8 mouse cellular contexts compared by ENCODE assay signal in the genomic region with DNA sequence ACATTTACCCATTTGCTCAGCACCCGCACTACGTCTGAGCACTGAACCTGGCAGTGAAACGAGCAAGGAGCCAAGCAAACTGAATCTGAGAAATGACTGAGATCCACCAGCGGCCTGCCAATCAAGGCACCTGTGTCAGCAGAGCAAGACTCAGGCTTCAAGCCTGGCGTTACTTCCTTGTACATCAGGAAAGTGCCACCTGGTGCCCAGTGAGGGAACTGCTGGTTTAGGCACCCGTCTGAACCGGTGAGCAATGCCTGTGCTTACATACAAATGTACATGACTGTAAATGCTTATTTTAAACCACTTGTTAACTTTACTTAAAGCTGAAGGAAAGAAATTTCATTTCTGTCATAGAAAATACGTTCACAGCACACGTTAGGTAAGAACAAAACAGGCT. TPM values are rescaled to one million over a fixed set of nuclear protein-coding genes. Genes with fewer than 3 reads are reported as not detected.
A peak's percentile ranks its signal among the peaks of the same experiment; 100 is the strongest.
DNase-seq lines count a peak whose midpoint lies in the region; ATAC-seq and TF ChIP-seq lines count a peak whose summit lies in the region.

No protein-coding gene starts in this region.

- no peak for TF ChIP-seq POLR2A in CH12.LX (IDR thresholded peaks at IDR 0.05; ENCODE audit: low read depth, low read length)

- H3K9ac ChIP-seq in CH12.LX (ENCODE audit: insufficient read depth, low read depth): no peak overlapping the region
- H3K9ac ChIP-seq in lung, embryonic 14.5 days: no peak overlapping the region

- peaks cover 2 to 3% of the 10 kb centered on the region in 2 experiments for H3K36me3 ChIP-seq in CH12.LX (replicated peaks in 1 of 2; ENCODE audit: control insufficient read depth in 1 of 2, insufficient read depth in 1 of 2, low read length in 1 of 2)
- H3K36me3 ChIP-seq in lung, embryonic 14.5 days (ENCODE audit: insufficient read depth): no peaks in the 10 kb centered on the region

- dilution Hi-C loops in CH12.LX (cut with MboI; ENCODE audit: extremely low pct_ligation_motif_present, extremely low pct_unique_long_range_greater_than_20kb, low sequenced_read_pairs): no loop called here

- TF ChIP-seq EP300 in CH12.LX (IDR thresholded peaks at IDR 0.05; ENCODE audit: low read length): no peak

- peak; percentile 97 for DNase-seq in CH12.LX (ENCODE audit: extremely low read depth)
- DNase-seq in adrenal gland, adult 8-10 months: peak; percentile 75
- DNase-seq in embryo, embryonic 9.5 days (ENCODE audit: extremely low spot score): peak; percentile 79
- DNase-seq in heart, adult 8-10 months (ENCODE audit: low spot score): peak; percentile 60
- DNase-seq in kidney, postnatal 4 days: peak; percentile 95
- DNase-seq in lung, embryonic 14.5 days: peak; percentile 93
- DNase-seq in retina, postnatal 7 days (ENCODE audit: low read depth, low spot score): peak; percentile 64
- DNase-seq in thymus, postnatal 4 days: peak; percentile 98

- in situ Hi-C loops in CH12.LX (cut with MboI; ENCODE audit: low pct_ligation_motif_present, low pct_unique_long_range_greater_than_20kb, low sequenced_read_pairs): no loop called here

- no peak overlapping the region for H3K4me3 ChIP-seq in CH12.LX (replicated peaks in 1 of 3; ENCODE audit: low read depth in 2 of 3, low read length in 2 of 3, poor library complexity in 1 of 3)
- no peak overlapping the region for H3K4me3 ChIP-seq in lung, embryonic 14.5 days (ENCODE audit: low read depth, low read length)

- 26% methylated on average over 9 of the region's 9 CpGs for WGBS in lung, embryonic 14.5 days

- no peak for ATAC-seq in lung, embryonic 14.5 days (ENCODE audit: insufficient read depth)

- no peak overlapping the region for H3K27ac ChIP-seq in CH12.LX (ENCODE audit: insufficient read depth, low read depth)
- H3K27ac ChIP-seq in lung, embryonic 14.5 days (ENCODE audit: low read depth): no peak overlapping the region

- no peak overlapping the region for H3K4me2 ChIP-seq in CH12.LX (ENCODE audit: insufficient read depth, low read depth, poor library complexity, severe bottlenecking)
- no peak overlapping the region for H3K4me2 ChIP-seq in lung, embryonic 14.5 days

- no peaks in the 10 kb centered on the region for H3K9me3 ChIP-seq in CH12.LX (replicated peaks; ENCODE audit: low read length)
- no peaks in the 10 kb centered on the region for H3K9me3 ChIP-seq in lung, embryonic 14.5 days (ENCODE audit: low read depth, low read length)

- peak; percentile 95 for TF ChIP-seq CTCF in CH12.LX (conservative IDR thresholded peaks at IDR 0.05 in 1 of 2, IDR thresholded peaks at IDR 0.05 in 1 of 2; ENCODE audit: low read depth in 2 of 2, low read length in 2 of 2)
- peak; percentile 92 for TF ChIP-seq CTCF in lung, embryonic 14.5 days (IDR thresholded peaks at IDR 0.05; ENCODE audit: low read depth)

- no peaks in the 10 kb centered on the region for H3K27me3 ChIP-seq in CH12.LX (replicated peaks)
- no peaks in the 10 kb centered on the region for H3K27me3 ChIP-seq in lung, embryonic 14.5 days (ENCODE audit: insufficient read depth, low read length)

- no peaks in the 10 kb centered on the region for H3K79me2 ChIP-seq in CH12.LX (replicated peaks; ENCODE audit: control insufficient read depth, extremely low read depth, insufficient read depth, poor library complexity, severe bottlenecking)

- peak; percentile 82 for TF ChIP-seq RAD21 in CH12.LX (IDR thresholded peaks at IDR 0.05; ENCODE audit: low read depth, low read length)

- H3K4me1 ChIP-seq in CH12.LX (ENCODE audit: control insufficient read depth in 1 of 2, insufficient read depth in 2 of 2): peaks cover 21 to 47% of the 10 kb centered on the region in 2 experiments
- H3K4me1 ChIP-seq in lung, embryonic 14.5 days (ENCODE audit: insufficient read depth): no peaks in the 10 kb centered on the region

TF ChIP-seq in CH12.LX, 34 proteins besides CTCF, POLR2A, EP300 and RAD21:
- peak; percentile 21; the same call in 1 of the 2 replicates for TF ChIP-seq MEF2A (IDR thresholded peaks at IDR 0.05; ENCODE audit: borderline replicate concordance, low read depth, low read length)
- TF ChIP-seq TBP (conservative IDR thresholded peaks at IDR 0.05; ENCODE audit: low read depth, low read length): 0 out of 2 replicates have a peak, but pooled peaks have one; percentile 27
- TF ChIP-seq JUND (conservative IDR thresholded peaks at IDR 0.05; ENCODE audit: low read depth, low read length): no peak
- TF ChIP-seq JUN (IDR thresholded peaks at IDR 0.05; ENCODE audit: insufficient read depth, low read depth, low read length): no peak
- peak; percentile 98 for TF ChIP-seq SMC3 (IDR thresholded peaks at IDR 0.05; ENCODE audit: low read depth, low read length)
- TF ChIP-seq MYC (IDR thresholded peaks at IDR 0.05; ENCODE audit: low read depth, low read length): 0 out of 2 replicates have a peak, but pooled peaks have one; percentile 57
- no peak for TF ChIP-seq NELFE (IDR thresholded peaks at IDR 0.05; ENCODE audit: low read depth, low read length)
- TF ChIP-seq UBTF (IDR thresholded peaks at IDR 0.05; ENCODE audit: low read depth, low read length): no peak
- no peak; the same call in 1 of the 2 replicates for TF ChIP-seq USF2 (conservative IDR thresholded peaks at IDR 0.05; ENCODE audit: low read depth, low read length)
- TF ChIP-seq CHD1 (IDR thresholded peaks at IDR 0.05; ENCODE audit: low read depth, low read length): no peak
- TF ChIP-seq ELF1 (IDR thresholded peaks at IDR 0.05; ENCODE audit: low read depth, low read length): peak; percentile 92
- TF ChIP-seq MAZ (IDR thresholded peaks at IDR 0.05; ENCODE audit: low read depth, low read length): no peak
- TF ChIP-seq ZC3H11A (IDR thresholded peaks at IDR 0.05; ENCODE audit: low read depth, low read length): peak; percentile 32
- TF ChIP-seq MXI1 (IDR thresholded peaks at IDR 0.05; ENCODE audit: low read depth, low read length): no peak
- TF ChIP-seq MAFK (IDR thresholded peaks at IDR 0.05; ENCODE audit: insufficient replicate concordance, low read length): no peak
- TF ChIP-seq KAT2A (IDR thresholded peaks at IDR 0.05; ENCODE audit: insufficient replicate concordance, low read length): no peak
- TF ChIP-seq GABPA (IDR thresholded peaks at IDR 0.05; ENCODE audit: insufficient replicate concordance, low read depth, low read length): no peak
- no peak for TF ChIP-seq SIN3A (IDR thresholded peaks at IDR 0.05; ENCODE audit: low read length)
- TF ChIP-seq ETS1 (conservative IDR thresholded peaks at IDR 0.05; ENCODE audit: low read depth, low read length): no peak

RNA-seq across cellular contexts. Expression of gene Foxj1, which starts 32.9 kb away (rescaled TPM):
- total RNA-seq in CH12.LX (2012; rRNA removed): 0.67 and 2.6 TPM in 2 replicates
- 2.0 and 3.0 TPM in 2 replicates for total RNA-seq in CH12.LX (2014; rRNA removed)
- polyA plus RNA-seq in CH12.LX (2012; ENCODE audit: insufficient read length, low read depth): 0.12 and 0.26 TPM in 2 replicates
- under 1 TPM in 2 of 4 experiments, not detected in 2; 0.09 to 0.21 TPM for total RNA-seq in adrenal gland, adult 8-10 months (2022)
- total RNA-seq in heart, adult 8-10 months (2022): under 1 TPM in 1 of 4 experiments, not detected in 3; 0.26 TPM
- polyA plus RNA-seq in lung, embryonic 14.5 days (2014; fragmentation: Nextera tagmentation; extraction: Ambion mirVana): 1.3 and 2.1 TPM in 2 replicates

RNA-seq across cellular contexts. Expression of gene Rnf157, which starts 44.7 kb away (rescaled TPM):
- total RNA-seq in CH12.LX (2012; rRNA removed) (17.2 and 39.3 TPM in 2 replicates), CH12.LX (2014; rRNA removed) (7.2 and 8.7 TPM in 2 replicates)
- 8.7 and 10.9 TPM in 2 replicates for polyA plus RNA-seq in CH12.LX (2012; ENCODE audit: insufficient read length, low read depth)
- total RNA-seq in adrenal gland, adult 8-10 months (2022): 10 to 100 TPM in 2 of 4 experiments, 1 to 10 TPM in 2; 4.8 to 16.9 (median 9.3) TPM
- total RNA-seq in heart, adult 8-10 months (2022): 10 to 100 TPM in 2 of 4 experiments, 1 to 10 TPM in 2; 7.5 to 12.5 (median 9.4) TPM
- polyA plus RNA-seq in lung, embryonic 14.5 days (2014; fragmentation: Nextera tagmentation; extraction: Ambion mirVana): 13.9 and 16.8 TPM in 2 replicates
